Mouse (Mus musculus): ENCODE measurements at regions not wholly inside any gene's neighbourhood (a gene's known extent, or its start where the extent isn't known, plus 50 kb on each side); places are given as distances from the start of the nearest gene placed in this dataset.

GRCm38 (mm10) chr15:96842881-96843280 is 143.4 kb upstream of the Slc38a2 start:
- TF ChIP-seq CTCF (IDR thresholded peaks at IDR 0.05; ENCODE audit: extremely low read depth, insufficient read depth, insufficient read length, insufficient replicate concordance) (no peak), POLR2A (IDR thresholded peaks at IDR 0.05; ENCODE audit: low read depth, low read length) (no peak)
